Mouse (Mus musculus): Measurements from ENCODE around the gene Errfi1. TPM values are rescaled to one million over a fixed set of nuclear protein-coding genes. Genes with fewer than 3 reads are reported as not detected.

The Errfi1 gene
- 12.5 and 23.0 TPM in 2 replicates for polyA plus RNA-seq (2012; rRNA removed)

DNA sequence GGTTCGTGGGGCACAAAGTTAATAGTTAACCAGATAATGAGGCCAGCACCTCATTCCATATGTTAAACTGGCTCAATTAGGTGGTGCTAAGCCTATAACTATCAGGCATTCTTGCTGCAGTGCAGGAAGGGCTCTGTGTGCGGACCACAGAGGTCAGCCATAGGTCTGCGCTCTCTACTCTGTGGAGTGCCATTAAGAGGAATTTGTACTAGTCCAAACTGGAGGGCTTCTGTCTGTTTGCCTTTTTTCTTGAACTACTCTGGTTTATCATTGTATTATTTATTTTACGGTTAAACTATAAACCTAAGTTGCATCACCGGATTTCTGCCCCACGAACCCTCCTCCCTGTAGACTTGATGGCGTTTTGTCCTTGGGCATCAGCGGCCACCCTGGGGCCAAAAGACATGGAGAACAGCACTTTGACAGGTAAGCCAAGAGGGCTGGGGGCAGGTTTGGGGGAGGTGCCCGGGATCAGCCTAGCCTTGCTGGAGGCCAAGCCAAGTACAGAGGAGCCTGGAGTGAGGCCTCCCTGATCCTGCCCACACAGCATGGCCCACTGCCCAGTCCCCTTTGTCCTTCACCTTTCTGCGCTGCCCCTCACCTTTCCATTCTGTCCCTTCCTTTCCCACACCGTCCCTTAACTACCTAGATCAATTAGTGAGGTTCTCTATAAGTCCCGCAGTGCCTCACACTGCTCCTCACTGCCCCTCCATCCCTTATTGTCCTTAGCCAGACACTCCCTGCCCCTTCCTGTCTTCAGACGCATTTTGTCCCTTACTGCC is at the start of gene Errfi1:
Gene Errfi1 (plus strand): TSS at position 240 of the 782 bp plus-strand sequence.

DNA sequence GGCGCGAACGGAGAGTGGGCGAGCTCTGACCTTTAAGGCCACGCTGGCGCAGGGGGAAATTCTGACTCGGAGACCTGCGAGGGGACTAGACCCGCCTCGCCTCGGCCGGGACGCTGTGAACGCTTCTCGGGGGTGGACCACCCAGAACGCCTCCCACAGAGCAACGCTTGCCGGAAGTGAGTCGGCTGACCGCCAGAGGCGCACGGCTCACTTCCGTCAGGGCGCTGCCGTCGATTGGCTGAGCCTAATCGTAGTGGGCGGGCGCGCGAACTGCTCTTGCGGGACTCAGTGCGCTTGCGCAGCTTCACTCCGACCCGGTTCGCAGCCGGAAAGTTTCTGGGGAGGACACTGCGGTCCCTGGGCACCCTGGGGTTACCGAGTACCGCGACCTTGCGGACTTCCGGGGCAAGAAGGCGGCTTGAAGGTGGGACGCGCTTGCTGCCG is 60.6 kb downstream of the Errfi1 start, which contains the start of the genes Park7 and Tnfrsf9:
Gene Park7 (minus strand): TSS at position 148 of the 444 bp plus-strand sequence.
Gene Tnfrsf9 (plus strand): TSS at position 273 of the 444 bp plus-strand sequence.

Other genes starting within 250 kb of the Errfi1 start
- gene Slc45a1, start 201.7 kb upstream of the Errfi1 start, polyA plus RNA-seq (2012; rRNA removed), result 3.5 and 4.2 TPM in 2 replicates
- 340 and 411 TPM in 2 replicates for gene Park7, start 60.5 kb downstream of the Errfi1 start, polyA plus RNA-seq (2012; rRNA removed)
- 0.16 and 0.40 TPM in 2 replicates for gene Tnfrsf9, start 60.6 kb downstream of the Errfi1 start, polyA plus RNA-seq (2012; rRNA removed)
- not detected in 2 replicates for gene Uts2, start 143.2 kb downstream of the Errfi1 start, polyA plus RNA-seq (2012; rRNA removed)
- gene Per3, start 190.7 kb downstream of the Errfi1 start, polyA plus RNA-seq (2012; rRNA removed), result 5.5 and 6.8 TPM in 2 replicates
- 88.3 and 95.8 TPM in 2 replicates for gene Vamp3, start 204.0 kb downstream of the Errfi1 start, polyA plus RNA-seq (2012; rRNA removed)
- not detected in 2 replicates for gene Gm13090, start 235.7 kb downstream of the Errfi1 start, polyA plus RNA-seq (2012; rRNA removed)